Mouse (Mus musculus): ENCODE data around the gene 4933415F23Rik. TPM values are rescaled to one million over a fixed set of nuclear protein-coding genes. Genes with fewer than 3 reads are reported as not detected.
"Not testable (repeated sequence)": the region's sequence is repeated elsewhere in the genome, so short reads cannot be mapped to it uniquely, and the experiment has no call there.

The 4933415F23Rik gene
- polyA plus RNA-seq (2015; fragmentation: Nextera tagmentation; extraction: Ambion mirVana) = not detected in 2 replicates

DNA sequence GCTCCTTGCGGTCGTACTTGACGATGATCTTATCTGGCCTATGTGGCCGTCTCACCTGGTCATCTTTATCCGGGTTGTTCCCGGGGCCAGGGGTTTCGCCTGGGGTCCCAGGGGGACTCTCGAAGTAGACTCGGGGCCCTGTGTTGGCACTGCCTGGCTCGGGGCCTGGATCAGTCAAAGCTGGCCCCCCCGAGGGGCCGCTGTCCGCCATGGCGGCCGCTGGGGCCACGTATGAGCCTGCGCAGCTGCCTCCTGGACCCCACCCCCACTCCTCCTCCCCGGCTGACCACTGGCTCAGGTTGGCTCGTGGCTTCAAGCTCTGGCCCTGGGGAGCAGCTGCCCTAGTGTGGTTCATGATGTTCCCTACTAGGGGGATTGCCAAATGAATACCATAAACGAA, at the start of gene 4933415F23Rik:
4933415F23Rik (minus strand) TSS at position 233 of the 400 bp plus-strand sequence.
- no peaks in the 10 kb centered on the region for H3K36me3 ChIP-seq (ENCODE audit: control insufficient read depth, insufficient read depth, low read length)

GRCm38 (mm10) chr1:23151722-23152121, 49.7 kb upstream of the 4933415F23Rik start:
- no peak overlapping the region for H3K4me3 ChIP-seq (ENCODE audit: low read length)
- no peaks in the 10 kb centered on the region for H3K4me1 ChIP-seq (replicated peaks; ENCODE audit: control insufficient read depth, insufficient read depth, low read length)
- WGBS = 90% methylated on average over 1 of the region's 1 CpGs
- no peaks in the 10 kb centered on the region for H3K9me3 ChIP-seq (ENCODE audit: control insufficient read depth, low read length)
- H3K36me3 ChIP-seq (ENCODE audit: control insufficient read depth, insufficient read depth, low read length) = no peaks in the 10 kb centered on the region
- no peak for ATAC-seq (ENCODE audit: low read depth)
- no peak overlapping the region for H3K27ac ChIP-seq (ENCODE audit: low read length)
- H3K9ac ChIP-seq (ENCODE audit: low read length) = no peak overlapping the region
- no peak overlapping the region for H3K4me2 ChIP-seq (ENCODE audit: low read depth, low read length)
- H3K27me3 ChIP-seq (ENCODE audit: control insufficient read depth, insufficient read depth, low read depth, low read length) = no peaks in the 10 kb centered on the region

More for the DNA sequence above, at the start of gene 4933415F23Rik:
- H3K4me3 ChIP-seq (ENCODE audit: low read length) = no peak within 1 kb of the TSS
- no peaks in the 10 kb centered on the region for H3K4me1 ChIP-seq (replicated peaks; ENCODE audit: control insufficient read depth, insufficient read depth, low read length)
- ATAC-seq (ENCODE audit: low read depth) = no peak
- H3K27ac ChIP-seq (ENCODE audit: low read length) = no peak within 1 kb of the TSS
- no peaks in the 10 kb centered on the region for H3K27me3 ChIP-seq (ENCODE audit: control insufficient read depth, insufficient read depth, low read depth, low read length)
- H3K9ac ChIP-seq (ENCODE audit: low read length) = no peak within 1 kb of the TSS
- WGBS = 92% methylated on average over 20 of the region's 20 CpGs
- no peak within 1 kb of the TSS for H3K4me2 ChIP-seq (ENCODE audit: low read depth, low read length)
- no peaks in the 10 kb centered on the region for H3K9me3 ChIP-seq (ENCODE audit: control insufficient read depth, low read length)

- WGBS = 31% methylated on average over 5 of the region's 5 CpGs
- peaks cover 10% of the 10 kb centered on the region for H3K4me1 ChIP-seq (replicated peaks; ENCODE audit: control insufficient read depth, insufficient read depth, low read length)
- no peaks in the 10 kb centered on the region for H3K27me3 ChIP-seq (ENCODE audit: control insufficient read depth, insufficient read depth, low read depth, low read length)
- H3K9ac ChIP-seq (ENCODE audit: low read length) = no peak overlapping the region
- peak overlapping the region; percentile 68 for H3K27ac ChIP-seq (ENCODE audit: low read length)
- H3K36me3 ChIP-seq (ENCODE audit: control insufficient read depth, insufficient read depth, low read length) = no peaks in the 10 kb centered on the region
- H3K4me3 ChIP-seq (ENCODE audit: low read length) = no peak overlapping the region
- peaks cover 2% of the 10 kb centered on the region; the same call in 1 of the 2 replicates for H3K9me3 ChIP-seq (ENCODE audit: control insufficient read depth, low read length)
- H3K4me2 ChIP-seq (ENCODE audit: low read depth, low read length) = no peak overlapping the region
- peak; percentile 89 for ATAC-seq (ENCODE audit: low read depth)
These were observed 44.3 kb upstream of the 4933415F23Rik start for GRCm38 (mm10) chr1:23146198-23146873.

DNA sequence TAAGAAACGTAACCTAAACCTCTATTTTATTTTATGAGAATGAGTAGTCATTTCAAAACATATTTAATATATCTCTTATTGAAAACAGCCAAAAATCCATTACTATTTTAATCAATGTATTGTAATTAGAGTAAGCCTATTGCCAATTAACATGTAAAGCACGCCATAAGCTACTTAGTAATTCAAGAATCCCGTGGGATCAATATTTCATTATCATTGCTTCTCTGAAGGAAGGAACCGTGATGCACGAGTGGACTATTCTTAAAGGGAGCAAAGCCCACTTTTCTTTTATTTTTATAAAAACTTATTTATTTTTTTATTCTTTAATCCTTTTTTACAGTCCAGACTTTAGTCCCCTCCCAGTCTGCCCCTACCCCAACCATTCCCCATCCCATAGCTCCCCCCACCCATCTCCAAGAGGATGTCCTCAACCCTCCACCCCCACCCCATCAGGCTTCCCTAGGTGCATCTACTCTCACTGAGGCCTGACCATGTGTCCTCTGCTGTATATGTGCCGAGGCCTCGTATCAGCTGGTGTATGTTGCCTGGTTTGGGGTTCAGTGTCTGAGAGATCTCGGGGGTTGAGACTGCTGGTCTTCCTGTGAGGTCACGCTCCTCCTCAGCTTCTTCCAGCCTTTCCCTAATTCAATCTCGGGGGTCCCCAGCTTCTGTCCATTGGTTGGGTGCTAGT, 39.2 kb upstream of the 4933415F23Rik start:
- no peak for ATAC-seq (ENCODE audit: low read depth)
- Histone ChIP-seq H3K27ac (ENCODE audit: low read length) (no peak overlapping the region), H3K27me3 (ENCODE audit: control insufficient read depth, insufficient read depth, low read depth, low read length) (no peaks in the 10 kb centered on the region), H3K4me2 (ENCODE audit: low read depth, low read length) (no peak overlapping the region), H3K4me1 (replicated peaks; ENCODE audit: control insufficient read depth, insufficient read depth, low read length) (peaks cover 7% of the 10 kb centered on the region), H3K9ac (ENCODE audit: low read length) (no peak overlapping the region), H3K36me3 (ENCODE audit: control insufficient read depth, insufficient read depth, low read length) (no peaks in the 10 kb centered on the region), H3K4me3 (ENCODE audit: low read length) (no peak overlapping the region), H3K9me3 (ENCODE audit: control insufficient read depth, low read length) (peaks cover 2% of the 10 kb centered on the region; the same call in 1 of the 2 replicates)
- 86% methylated on average over 10 of the region's 10 CpGs for WGBS

- not testable (repeated sequence) for H3K4me1 ChIP-seq (replicated peaks; ENCODE audit: control insufficient read depth, insufficient read depth, low read length); H3K9ac ChIP-seq (ENCODE audit: low read length); H3K9me3 ChIP-seq (ENCODE audit: control insufficient read depth, low read length); H3K27ac ChIP-seq (ENCODE audit: low read length); H3K36me3 ChIP-seq (ENCODE audit: control insufficient read depth, insufficient read depth, low read length); H3K4me2 ChIP-seq (ENCODE audit: low read depth, low read length); H3K27me3 ChIP-seq (ENCODE audit: control insufficient read depth, insufficient read depth, low read depth, low read length); H3K4me3 ChIP-seq (ENCODE audit: low read length); ATAC-seq (ENCODE audit: low read depth)
- WGBS = no CpG with 5 or more reads among the region's 1 CpGs
These were observed 38.5 kb upstream of the 4933415F23Rik start for GRCm38 (mm10) chr1:23140530-23140929.

GRCm38 (mm10) chr1:23120901-23121300, 18.8 kb upstream of the 4933415F23Rik start:
- Histone ChIP-seq H3K9ac (ENCODE audit: low read length) (no peak overlapping the region), H3K4me2 (ENCODE audit: low read depth, low read length) (no peak overlapping the region), H3K4me3 (ENCODE audit: low read length) (no peak overlapping the region), H3K36me3 (ENCODE audit: control insufficient read depth, insufficient read depth, low read length) (no peaks in the 10 kb centered on the region), H3K27me3 (ENCODE audit: control insufficient read depth, insufficient read depth, low read depth, low read length) (no peaks in the 10 kb centered on the region), H3K27ac (ENCODE audit: low read length) (no peak overlapping the region), H3K9me3 (ENCODE audit: control insufficient read depth, low read length) (no peaks in the 10 kb centered on the region), H3K4me1 (replicated peaks; ENCODE audit: control insufficient read depth, insufficient read depth, low read length) (peaks cover 9% of the 10 kb centered on the region; the same call in 1 of the 2 replicates)
- 0 out of 2 replicates have a peak, but pooled peaks have one; percentile 22 for ATAC-seq (ENCODE audit: low read depth)
- WGBS = 37% methylated on average over 4 of the region's 4 CpGs

GRCm38 (mm10) chr1:23119406-23119805, 17.4 kb upstream of the 4933415F23Rik start:
- Histone ChIP-seq H3K36me3 (ENCODE audit: control insufficient read depth, insufficient read depth, low read length) (no peaks in the 10 kb centered on the region), H3K27ac (ENCODE audit: low read length) (no peak overlapping the region), H3K27me3 (ENCODE audit: control insufficient read depth, insufficient read depth, low read depth, low read length) (no peaks in the 10 kb centered on the region), H3K9me3 (ENCODE audit: control insufficient read depth, low read length) (no peaks in the 10 kb centered on the region), H3K4me3 (ENCODE audit: low read length) (no peak overlapping the region), H3K9ac (ENCODE audit: low read length) (no peak overlapping the region), H3K4me2 (ENCODE audit: low read depth, low read length) (no peak overlapping the region), H3K4me1 (replicated peaks; ENCODE audit: control insufficient read depth, insufficient read depth, low read length) (peaks cover 9% of the 10 kb centered on the region; the same call in 1 of the 2 replicates)
- 53% methylated on average over 4 of the region's 4 CpGs for WGBS
- ATAC-seq (ENCODE audit: low read depth) = no peak

- 15% methylated on average over 3 of the region's 3 CpGs for WGBS
- Histone ChIP-seq H3K27ac (ENCODE audit: low read length) (peak overlapping the region; percentile 75), H3K4me3 (ENCODE audit: low read length) (no peak overlapping the region), H3K36me3 (ENCODE audit: control insufficient read depth, insufficient read depth, low read length) (no peaks in the 10 kb centered on the region), H3K9me3 (ENCODE audit: control insufficient read depth, low read length) (no peaks in the 10 kb centered on the region), H3K27me3 (ENCODE audit: control insufficient read depth, insufficient read depth, low read depth, low read length) (no peaks in the 10 kb centered on the region), H3K4me2 (ENCODE audit: low read depth, low read length) (no peak overlapping the region), H3K9ac (ENCODE audit: low read length) (no peak overlapping the region), H3K4me1 (replicated peaks; ENCODE audit: control insufficient read depth, insufficient read depth, low read length) (peaks cover 9% of the 10 kb centered on the region; the same call in 1 of the 2 replicates)
- ATAC-seq (ENCODE audit: low read depth) = peak; percentile 75
These were observed 15.4 kb upstream of the 4933415F23Rik start for GRCm38 (mm10) chr1:23117423-23117822.

- no peak overlapping the region for H3K4me2 ChIP-seq (ENCODE audit: low read depth, low read length)
- H3K27ac ChIP-seq (ENCODE audit: low read length) = no peak overlapping the region
- H3K27me3 ChIP-seq (ENCODE audit: control insufficient read depth, insufficient read depth, low read depth, low read length) = no peaks in the 10 kb centered on the region
- H3K9me3 ChIP-seq (ENCODE audit: control insufficient read depth, low read length) = no peaks in the 10 kb centered on the region
- 78% methylated on average over 1 of the region's 1 CpGs for WGBS
- no peak for ATAC-seq (ENCODE audit: low read depth)
- no peaks in the 10 kb centered on the region for H3K36me3 ChIP-seq (ENCODE audit: control insufficient read depth, insufficient read depth, low read length)
- H3K4me3 ChIP-seq (ENCODE audit: low read length) = no peak overlapping the region
- no peak overlapping the region for H3K9ac ChIP-seq (ENCODE audit: low read length)
- no peaks in the 10 kb centered on the region for H3K4me1 ChIP-seq (replicated peaks; ENCODE audit: control insufficient read depth, insufficient read depth, low read length)
These were observed 7.1 kb upstream of the 4933415F23Rik start for GRCm38 (mm10) chr1:23109191-23109590.

Data from lung, embryonic 16.5 days (tissue).